Mouse (Mus musculus): ENCODE data around the gene Kremen1. TPM values are rescaled to one million over a fixed set of nuclear protein-coding genes. Genes with fewer than 3 reads are reported as not detected.
A peak's percentile ranks its signal among the peaks of the same experiment; 100 is the strongest.

Gene Kremen1
- polyA plus RNA-seq, 1 experiment, result 28.3 TPM

GRCm38 (mm10) chr11:5271274-5272065 is 10.1 kb upstream of the Kremen1 start:
- Histone ChIP-seq H3K4me3 (ENCODE audit: insufficient read depth, low read length) (no peak overlapping the region), H3K27ac (ENCODE audit: insufficient read depth, low read length) (no peak overlapping the region), H3K4me1 (ENCODE audit: control insufficient read depth, insufficient read depth, low read length) (peaks cover 2% of the 10 kb centered on the region; the same call in 1 of the 2 replicates)
- TF ChIP-seq CTCF (IDR thresholded peaks at IDR 0.05; ENCODE audit: borderline replicate concordance, insufficient read depth, low read length) (no peak), POLR2A (IDR thresholded peaks at IDR 0.05; ENCODE audit: low read depth, low read length) (no peak)

GRCm38 (mm10) chr11:5269846-5270461 is 8.6 kb upstream of the Kremen1 start:
- Histone ChIP-seq H3K27ac (ENCODE audit: insufficient read depth, low read length) (no peak overlapping the region), H3K4me3 (ENCODE audit: insufficient read depth, low read length) (no peak overlapping the region)
- TF ChIP-seq CTCF (IDR thresholded peaks at IDR 0.05; ENCODE audit: borderline replicate concordance, insufficient read depth, low read length), result no peak
- no peak for TF ChIP-seq POLR2A (IDR thresholded peaks at IDR 0.05; ENCODE audit: low read depth, low read length)

DNA sequence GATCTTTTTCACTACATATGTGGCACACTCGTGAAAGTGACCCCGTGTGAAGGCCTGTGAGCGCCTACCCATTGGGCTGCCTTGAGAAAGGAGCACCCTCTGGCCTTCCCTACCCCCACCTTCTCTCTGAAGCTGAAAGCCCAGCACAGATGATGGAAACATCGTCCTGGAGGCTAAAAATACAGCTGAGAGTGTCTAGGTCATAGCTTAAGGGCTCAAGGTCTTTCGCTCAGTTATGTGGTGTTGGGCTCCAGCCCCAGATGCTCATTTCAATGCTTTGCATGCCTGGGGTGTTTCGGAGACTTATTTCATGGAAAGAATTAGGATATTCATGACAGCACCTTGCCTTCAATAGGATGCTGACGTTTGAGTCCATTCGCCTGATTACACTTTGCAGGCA is 4.4 kb upstream of the Kremen1 start:
- Histone ChIP-seq H3K27ac (ENCODE audit: insufficient read depth, low read length) (no peak overlapping the region), H3K4me1 (ENCODE audit: control insufficient read depth, insufficient read depth, low read length) (no peaks in the 10 kb centered on the region), H3K4me3 (ENCODE audit: insufficient read depth, low read length) (no peak overlapping the region)
- no peak for TF ChIP-seq CTCF (IDR thresholded peaks at IDR 0.05; ENCODE audit: borderline replicate concordance, insufficient read depth, low read length)

More at GRCm38 (mm10) chr11:5269846-5270461, 8.6 kb upstream of the Kremen1 start:
- H3K4me1 ChIP-seq (ENCODE audit: control insufficient read depth, insufficient read depth, low read length), result peaks cover 2% of the 10 kb centered on the region; the same call in 1 of the 2 replicates

DNA sequence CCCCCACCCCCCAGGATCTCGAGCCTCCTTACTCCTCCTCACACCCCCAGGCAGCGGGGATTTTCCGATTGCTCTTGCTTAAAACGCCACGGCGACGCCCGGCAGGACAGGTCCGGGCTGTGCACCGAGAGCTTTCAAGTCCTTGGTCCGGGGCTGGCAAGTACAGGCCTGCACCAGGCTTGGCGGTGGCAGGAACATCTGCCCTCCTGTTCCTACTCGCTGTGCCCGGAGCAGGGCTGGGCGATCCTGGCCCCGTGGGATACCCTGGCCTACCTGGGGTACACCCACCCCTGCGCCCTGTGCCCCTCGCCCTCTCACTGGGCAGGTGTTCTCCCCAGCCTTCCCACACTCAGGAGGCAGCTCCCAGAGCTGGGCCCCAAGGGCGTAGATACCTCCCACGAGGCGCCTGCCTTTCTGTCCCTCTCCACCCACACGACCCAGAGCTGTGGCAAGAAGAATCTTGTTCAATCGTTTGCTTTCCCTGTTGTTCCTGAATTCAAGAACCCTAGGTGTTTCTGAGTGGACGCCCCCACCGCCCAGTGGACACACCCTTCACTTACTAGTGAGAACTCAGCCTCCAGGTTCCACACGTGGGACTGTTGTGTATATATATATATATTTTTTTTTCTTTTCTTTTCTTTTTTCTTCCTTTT is 1.8 kb upstream of the Kremen1 start:
- Histone ChIP-seq H3K27ac (ENCODE audit: insufficient read depth, low read length) (no peak overlapping the region), H3K4me1 (ENCODE audit: control insufficient read depth, insufficient read depth, low read length) (no peaks in the 10 kb centered on the region), H3K4me3 (ENCODE audit: insufficient read depth, low read length) (no peak overlapping the region)
- TF ChIP-seq POLR2A (IDR thresholded peaks at IDR 0.05; ENCODE audit: low read depth, low read length) (no peak), CTCF (IDR thresholded peaks at IDR 0.05; ENCODE audit: borderline replicate concordance, insufficient read depth, low read length) (no peak)

DNA sequence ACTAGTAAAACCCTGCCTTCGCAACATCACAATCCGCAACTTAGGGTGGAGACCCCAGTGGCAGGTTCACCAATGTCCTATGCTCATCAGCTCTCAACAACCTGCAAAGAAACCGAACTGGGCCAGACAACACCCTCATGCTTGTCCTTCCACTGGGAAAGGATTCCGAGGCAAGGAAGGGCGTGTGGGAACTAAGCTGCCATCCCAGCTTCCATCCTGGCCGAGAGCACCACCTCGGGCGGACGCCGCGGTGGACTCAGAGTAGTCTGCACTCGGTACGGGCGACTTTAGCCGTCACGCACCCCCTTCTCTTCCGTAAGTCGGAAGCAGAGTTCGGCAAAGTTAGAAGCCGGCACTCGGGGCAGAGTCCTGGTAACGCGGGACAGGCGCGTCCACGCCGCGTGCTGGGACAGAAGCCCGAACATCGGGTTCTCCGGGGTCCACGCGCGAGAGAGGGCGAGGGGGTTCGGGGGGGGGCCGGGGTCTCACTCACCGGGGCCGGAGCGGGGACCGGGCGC is 357 bp downstream of the Kremen1 start:
- H3K4me1 ChIP-seq (ENCODE audit: control insufficient read depth, insufficient read depth, low read length), result peaks cover 8% of the 10 kb centered on the region
- H3K27ac ChIP-seq (ENCODE audit: insufficient read depth, low read length), result no peak overlapping the region

GRCm38 (mm10) chr11:5259944-5260598 is 1.3 kb downstream of the Kremen1 start:
- Histone ChIP-seq H3K4me3 (ENCODE audit: insufficient read depth, low read length) (peak overlapping the region; percentile 73), H3K27ac (ENCODE audit: insufficient read depth, low read length) (no peak overlapping the region), H3K4me1 (ENCODE audit: control insufficient read depth, insufficient read depth, low read length) (peaks cover 14% of the 10 kb centered on the region)
- TF ChIP-seq POLR2A (IDR thresholded peaks at IDR 0.05; ENCODE audit: low read depth, low read length), result no peak
- TF ChIP-seq CTCF (IDR thresholded peaks at IDR 0.05; ENCODE audit: borderline replicate concordance, insufficient read depth, low read length), result no peak

More for the DNA sequence above, 357 bp downstream of the Kremen1 start:
- peak overlapping the region; percentile 73 for H3K4me3 ChIP-seq (ENCODE audit: insufficient read depth, low read length)
- TF ChIP-seq CTCF (IDR thresholded peaks at IDR 0.05; ENCODE audit: borderline replicate concordance, insufficient read depth, low read length) (no peak), POLR2A (IDR thresholded peaks at IDR 0.05; ENCODE audit: low read depth, low read length) (no peak)

GRCm38 (mm10) chr11:5258036-5258435 is 3.3 kb downstream of the Kremen1 start:
- Histone ChIP-seq H3K4me3 (ENCODE audit: insufficient read depth, low read length) (no peak overlapping the region), H3K4me1 (ENCODE audit: control insufficient read depth, insufficient read depth, low read length) (peaks cover 14% of the 10 kb centered on the region), H3K27ac (ENCODE audit: insufficient read depth, low read length) (no peak overlapping the region)
- TF ChIP-seq CTCF (IDR thresholded peaks at IDR 0.05; ENCODE audit: borderline replicate concordance, insufficient read depth, low read length) (no peak), POLR2A (IDR thresholded peaks at IDR 0.05; ENCODE audit: low read depth, low read length) (no peak)

- Histone ChIP-seq H3K27ac (ENCODE audit: insufficient read depth, low read length) (peak overlapping the region; percentile 77), H3K4me1 (ENCODE audit: control insufficient read depth, insufficient read depth, low read length) (peaks cover 15% of the 10 kb centered on the region)
These were observed 4.1 kb downstream of the Kremen1 start for GRCm38 (mm10) chr11:5257151-5257862.

More at GRCm38 (mm10) chr11:5257151-5257862, 4.1 kb downstream of the Kremen1 start:
- TF ChIP-seq POLR2A (IDR thresholded peaks at IDR 0.05; ENCODE audit: low read depth, low read length), result no peak
- TF ChIP-seq CTCF (IDR thresholded peaks at IDR 0.05; ENCODE audit: borderline replicate concordance, insufficient read depth, low read length), result no peak
- H3K4me3 ChIP-seq (ENCODE audit: insufficient read depth, low read length), result no peak overlapping the region

All from embryonic fibroblast, embryonic 13.5 days (primary cell).